In the genomic region with DNA sequence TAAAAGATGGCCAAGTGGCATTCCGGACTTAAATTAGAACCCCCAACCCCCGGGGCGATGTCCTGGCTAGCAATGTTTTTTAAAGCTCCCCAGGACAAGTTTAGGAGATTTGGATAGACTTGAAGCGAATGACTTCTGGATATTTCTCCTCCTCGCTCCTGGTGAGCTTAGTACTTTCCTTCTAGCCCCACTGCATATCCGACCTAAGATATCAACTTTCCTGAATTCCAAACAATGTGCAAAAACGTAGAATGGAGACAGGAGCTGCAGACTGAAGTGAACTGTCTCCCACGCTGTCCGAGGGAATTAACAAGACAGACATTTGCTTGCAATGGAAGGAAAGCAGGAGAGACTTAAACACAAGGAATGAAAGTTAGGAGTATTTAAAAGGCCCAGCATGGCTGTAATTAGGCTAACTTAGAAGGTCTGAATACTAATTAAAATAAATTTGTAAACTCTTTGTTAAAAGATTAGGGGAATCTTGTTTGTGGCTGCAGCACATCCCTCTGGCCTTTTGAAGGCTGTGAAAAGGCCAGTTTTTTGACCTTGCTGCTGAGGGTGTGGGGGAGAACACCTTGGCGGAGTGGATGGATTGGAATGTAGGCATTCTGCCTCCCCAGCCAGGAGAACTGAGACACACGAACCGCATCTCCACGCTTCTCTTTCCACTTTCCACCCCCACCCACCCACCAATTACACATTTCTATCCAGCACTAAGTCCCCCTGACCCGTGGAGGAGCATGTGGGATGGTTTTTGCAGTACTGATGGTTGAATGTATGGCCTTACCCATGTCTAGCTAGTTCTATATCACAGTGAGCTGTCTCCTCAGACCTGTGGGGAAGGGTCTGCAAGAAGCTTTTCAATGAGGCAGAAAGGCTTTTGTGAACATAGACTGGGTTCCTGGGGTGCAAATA, we compare ENCODE assay signal across 9 mouse cellular contexts. TPM values are rescaled to one million over a fixed set of nuclear protein-coding genes. Genes with fewer than 3 reads are reported as not detected.
DNase-seq lines count a peak whose midpoint lies in the region; ATAC-seq and TF ChIP-seq lines count a peak whose summit lies in the region.
"Had no signal": no experiment of that assay in that cellular context is flagged by ENCODE, and none has a peak within 500 bp of the region (broad histone marks: within the 10 kb centered on the region; RNA-seq: fewer than 3 reads in every experiment).

No protein-coding gene starts in this region.

- H3K4me1 ChIP-seq in heart, embryonic 11.5 days (ENCODE audit: control insufficient read depth, insufficient read depth, low read length): peaks cover 19% of the 10 kb centered on the region
- peaks cover 4% of the 10 kb centered on the region for H3K4me1 ChIP-seq in hindbrain, embryonic 16.5 days (ENCODE audit: control insufficient read depth, insufficient read depth, low read depth, low read length)
- no peaks in the 10 kb centered on the region for H3K4me1 ChIP-seq in midbrain, postnatal 0 days (ENCODE audit: insufficient read depth, low read length)

- no peak for ATAC-seq in heart, embryonic 11.5 days (replicated peaks; ENCODE audit: insufficient number of reproducible peaks, low FRiP score, low TSS enrichment)
- no peak for ATAC-seq in hindbrain, embryonic 16.5 days
- ATAC-seq in midbrain, postnatal 0 days (ENCODE audit: low FRiP score): no peak
- no peak for ATAC-seq in CD4-positive, CD25-positive, alpha-beta regulatory T cell, adult 4 months

- 0 out of 2 replicates have a peak overlapping the region, but pooled peaks have one; percentile 58 for H3K9ac ChIP-seq in heart, embryonic 11.5 days (ENCODE audit: low read depth, low read length)
- peak overlapping the region; percentile 41 for H3K9ac ChIP-seq in hindbrain, embryonic 16.5 days (ENCODE audit: low read depth, low read length)
- peak overlapping the region; percentile 55; the same call in 1 of the 2 replicates for H3K9ac ChIP-seq in midbrain, postnatal 0 days (replicated peaks; ENCODE audit: low read length, poor library complexity, severe bottlenecking)

- no peaks in the 10 kb centered on the region for H3K36me3 ChIP-seq in heart, embryonic 11.5 days (ENCODE audit: control insufficient read depth, insufficient read depth, low read length)
- H3K36me3 ChIP-seq in hindbrain, embryonic 16.5 days (ENCODE audit: control insufficient read depth, insufficient read depth, low read length): no peaks in the 10 kb centered on the region
- H3K36me3 ChIP-seq in midbrain, postnatal 0 days (ENCODE audit: insufficient read depth, low read length): no peaks in the 10 kb centered on the region

- 11% methylated on average over 14 of the region's 14 CpGs for WGBS in heart, embryonic 11.5 days (ENCODE audit: insufficient replicate concordance)
- 14% methylated on average over 14 of the region's 14 CpGs for WGBS in hindbrain, embryonic 16.5 days
- 12% methylated on average over 14 of the region's 14 CpGs for WGBS in midbrain, postnatal 0 days

- no peak for DNase-seq in heart, postnatal 25 days (ENCODE audit: low spot score)
- DNase-seq in embryo, embryonic 11 days: peak; percentile 11
- DNase-seq in midbrain, postnatal 0 days (ENCODE audit: low spot score): no peak
- DNase-seq in thymus, adult 18-20 months: no peak
- no peak for DNase-seq in left cerebral cortex, adult 9 months (ENCODE audit: low spot score in 2 of 2)

- H3K4me2 ChIP-seq in heart, embryonic 11.5 days: peak overlapping the region; percentile 93
- peak overlapping the region; percentile 96 for H3K4me2 ChIP-seq in hindbrain, embryonic 16.5 days (ENCODE audit: low read length)
- peak overlapping the region; percentile 92 for H3K4me2 ChIP-seq in midbrain, postnatal 0 days (ENCODE audit: low read depth, low read length, poor library complexity, severe bottlenecking)

- no peak overlapping the region for H3K27ac ChIP-seq in heart, embryonic 11.5 days (ENCODE audit: low read depth, low read length)
- H3K27ac ChIP-seq in hindbrain, embryonic 16.5 days (ENCODE audit: low read depth, low read length): no peak overlapping the region
- no peak overlapping the region for H3K27ac ChIP-seq in midbrain, postnatal 0 days (ENCODE audit: low read depth, low read length)

- H3K4me3 ChIP-seq in heart, embryonic 11.5 days (ENCODE audit: low read depth, low read length): peak overlapping the region; percentile 56
- peak overlapping the region; percentile 58 for H3K4me3 ChIP-seq in hindbrain, embryonic 16.5 days (ENCODE audit: low read length)
- H3K4me3 ChIP-seq in midbrain, postnatal 0 days (ENCODE audit: low read depth, low read length): peak overlapping the region; percentile 47

- no peaks in the 10 kb centered on the region for H3K9me3 ChIP-seq in heart, embryonic 11.5 days (replicated peaks; ENCODE audit: control insufficient read depth, low read length)
- H3K9me3 ChIP-seq in hindbrain, embryonic 16.5 days (ENCODE audit: control insufficient read depth, low read length): no peaks in the 10 kb centered on the region
- H3K9me3 ChIP-seq in midbrain, postnatal 0 days (ENCODE audit: low read length): no peaks in the 10 kb centered on the region
- H3K9me3 ChIP-seq: megakaryocyte, embryonic 14.5 days had no signal

- peaks cover 13% of the 10 kb centered on the region for H3K27me3 ChIP-seq in heart, embryonic 11.5 days (ENCODE audit: control insufficient read depth, insufficient read depth, low read length)
- peaks cover 9% of the 10 kb centered on the region for H3K27me3 ChIP-seq in hindbrain, embryonic 16.5 days (replicated peaks; ENCODE audit: control insufficient read depth, insufficient read depth, low read length)
- no peaks in the 10 kb centered on the region for H3K27me3 ChIP-seq in midbrain, postnatal 0 days (ENCODE audit: insufficient read depth, low read length)

- intact Hi-C loops in heart, postnatal 25 days (cut with DNase I): loop anchor here (1.0 kb wide), 1 partner anchor 26 kb away; no protein-coding TSS in a partner anchor

- TF ChIP-seq CTCF in midbrain, postnatal 0 days (IDR thresholded peaks at IDR 0.05): no peak

RNA-seq across cellular contexts. Expression of a gene that starts 0.8 kb away (rescaled TPM):
- polyA plus RNA-seq in heart, embryonic 11.5 days (2014; fragmentation: Nextera tagmentation; extraction: Ambion mirVana): 1.4 and 2.1 TPM in 2 replicates
- 10 to 100 TPM; 16.3 to 25.0 TPM for total RNA-seq in heart, postnatal 25 days (2021)
- 5.5 and 7.1 TPM in 2 replicates for polyA plus RNA-seq in hindbrain, embryonic 16.5 days (2015; fragmentation: Nextera tagmentation; extraction: Ambion mirVana)
- total RNA-seq in midbrain, postnatal 0 days (2014; rRNA removed): 9.2 and 11.2 TPM in 2 replicates
- polyA plus RNA-seq in midbrain, postnatal 0 days (2015; fragmentation: Nextera tagmentation; extraction: Ambion mirVana): 9.0 and 9.2 TPM in 2 replicates
- 1 to 10 TPM; 1.4 to 2.5 TPM for polyA plus RNA-seq in CD4-positive, CD25-positive, alpha-beta regulatory T cell, adult 4 months (2017; shearing (Covaris generic))
